Mouse (Mus musculus): Measurements from ENCODE around the gene Pold2.

GRCm38 (mm10) chr11:5846639-5847345 lies 31.3 kb downstream of the Pold2 start:
- TF ChIP-seq GATA1 (IDR thresholded peaks at IDR 0.05; ENCODE audit: borderline replicate concordance, low read length), result no peak
- no peak for TF ChIP-seq FLI1 (IDR thresholded peaks at IDR 0.05; ENCODE audit: low read length)
